Mouse (Mus musculus): ENCODE measurements around the gene Itgb5.

DNA sequence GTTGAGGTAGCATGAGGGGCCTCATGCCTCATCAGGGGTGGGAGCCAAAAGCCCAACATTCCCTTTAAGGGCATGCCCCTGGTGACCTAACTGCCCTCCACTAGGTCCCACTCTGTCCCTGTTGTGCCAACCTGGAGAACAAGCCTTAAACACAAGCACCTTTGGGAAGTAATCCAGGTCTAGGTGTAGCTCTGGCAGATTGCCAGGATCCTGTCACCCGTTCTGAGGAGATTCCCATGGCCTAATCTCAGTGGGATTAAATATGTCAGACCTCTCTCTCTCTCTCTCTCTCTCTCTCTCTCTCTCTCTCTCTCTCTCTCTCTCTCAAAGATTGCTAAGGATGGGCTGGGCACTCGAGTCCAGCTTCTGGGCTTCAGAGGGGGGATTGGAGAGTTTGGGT lies 102.2 kb downstream of the Itgb5 start:
- TF ChIP-seq CTCF (IDR thresholded peaks at IDR 0.05; ENCODE audit: low read depth) (no peak), EP300 (IDR thresholded peaks at IDR 0.05; ENCODE audit: low read depth) (no peak)

All from liver, embryonic 14.5 days (tissue).